Mouse (Mus musculus): ENCODE measurements at regions not wholly inside any gene's neighbourhood (a gene's known extent, or its start where the extent isn't known, plus 50 kb on each side); places are given as distances from the start of the nearest gene placed in this dataset.
"Not testable (repeated sequence)": the region's sequence is repeated elsewhere in the genome, so short reads cannot be mapped to it uniquely, and the experiment has no call there.

GRCm38 (mm10) chr14:53637664-53638063, 616.2 kb downstream of the Dad1 start:
- TF ChIP-seq POLR2A, CTCF (IDR thresholded peaks at IDR 0.05; ENCODE audit: extremely low read depth, insufficient read depth, low read length): not testable (repeated sequence)
